Mouse (Mus musculus) CD4-positive naive resting alpha-beta T cell, adult 57 days (primary cell): ENCODE data around the gene Cavin4. TPM values are rescaled to one million over a fixed set of nuclear protein-coding genes. Genes with fewer than 3 reads are reported as not detected.

Source experiments
- total RNA-seq: library from RNA; stranded (reverse); gene quantifications from one replicate; pipeline ENCODE4 v1.2.4, GENCODE M21; 2023

The Cavin4 gene
- total RNA-seq = not detected

DNA sequence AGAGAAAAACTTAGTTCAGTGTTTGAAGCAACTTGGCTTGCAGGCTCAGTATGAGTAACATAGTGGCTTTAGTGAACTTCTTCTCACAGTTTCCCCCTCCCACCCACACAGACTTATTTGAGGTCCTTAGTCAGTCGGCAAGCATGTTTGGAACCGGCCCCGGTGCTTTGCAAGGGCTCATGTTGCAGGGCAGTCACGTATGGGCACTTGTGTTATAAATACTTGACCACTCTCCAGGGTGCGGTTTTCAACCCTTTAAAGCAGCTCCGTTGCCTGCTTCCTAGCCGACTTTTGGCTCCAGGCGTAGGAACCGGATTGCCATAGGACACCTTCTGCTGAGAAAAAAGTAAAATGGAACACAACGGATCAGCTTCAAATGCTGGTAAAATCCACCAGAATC, at the start of gene Cavin4:
Cavin4 (plus strand) TSS at position 244 of the 400 bp plus-strand sequence.

Other genes with a start within 250 kb of the Cavin4 start
- 63.9 TPM for gene Tex10, start 190.1 kb upstream of the Cavin4 start, total RNA-seq
- not detected for gene Msantd3, start 123.6 kb upstream of the Cavin4 start, total RNA-seq
- not detected for gene Tmeff1, start 78.3 kb upstream of the Cavin4 start, total RNA-seq